Mouse (Mus musculus) midbrain, embryonic 14.5 days (tissue): ENCODE measurements at regions not wholly inside any gene's neighbourhood (a gene's known extent, or its start where the extent isn't known, plus 50 kb on each side); places are given as distances from the start of the nearest gene placed in this dataset.

Source experiments
- ATAC-seq: fragments of 200-750 bp; cut with Nextera tagmentation; 2 replicates; pipeline ENCODE4 v1.8.0; 2017; ENCODE audit warnings: moderate number of reproducible peaks, moderate library complexity; ENCODE audit not compliant: low FRiP score, low TSS enrichment
- DNase-seq: peaks from one replicate; pipeline ENCODE4 v3.0.0-alpha.2; 2015
- H3K27ac ChIP-seq: fragments of 300-500 bp; sonication (generic); replicated peaks from 2 replicates; pipeline ENCODE4 v1.5.1; 2014; ENCODE audit warnings: mild to moderate bottlenecking, low read depth, low read length, moderate library complexity
- H3K27me3 ChIP-seq: fragments of 300-500 bp; sonication (generic); 2 replicates; pipeline ENCODE4 v1.6.1; 2014; ENCODE audit warnings: low read length, control low read depth, mixed read lengths; ENCODE audit not compliant: control insufficient read depth, insufficient read depth
- H3K36me3 ChIP-seq: fragments of 300-500 bp; sonication (generic); 2 replicates; pipeline ENCODE4 v1.6.1; 2014; ENCODE audit warnings: low read length, control low read depth; ENCODE audit not compliant: control insufficient read depth, insufficient read depth
- H3K4me1 ChIP-seq: fragments of 300-500 bp; sonication (generic); 2 replicates; pipeline ENCODE4 v1.6.1; 2014; ENCODE audit warnings: mild to moderate bottlenecking, antibody characterized with exemption, low read length, control low read depth; ENCODE audit not compliant: control insufficient read depth, insufficient read depth
- H3K4me2 ChIP-seq: fragments of 300-500 bp; sonication (generic); 2 replicates; pipeline ENCODE4 v1.6.1; 2014; ENCODE audit warnings: mild to moderate bottlenecking, low read length, moderate library complexity
- H3K4me3 ChIP-seq: fragments of 300-500 bp; sonication (generic); replicated peaks from 2 replicates; pipeline ENCODE4 v1.5.1; 2014; ENCODE audit warnings: low read depth, low read length
- H3K9ac ChIP-seq: fragments of 300-500 bp; sonication (generic); replicated peaks from 2 replicates; pipeline ENCODE4 v1.6.1; 2014; ENCODE audit warnings: mild to moderate bottlenecking, low read length, moderate library complexity
- H3K9me3 ChIP-seq: fragments of 300-500 bp; sonication (generic); 2 replicates; pipeline ENCODE4 v1.6.1; 2016; ENCODE audit warnings: low read length, control low read depth, mixed read lengths; ENCODE audit not compliant: control insufficient read depth
- WGBS: fragments of 180-500 bp; shearing (Covaris S2); extraction: QIAGEN DNeasy Blood & Tissue Kit; methylation state at CpG from one replicate; pipeline ENCODE4 v1.1.7; 2014; 5-methylcytosine and 5-hydroxymethylcytosine counted together

- 79% methylated on average over 5 of the region's 5 CpGs for WGBS
- Histone ChIP-seq H3K27ac (no peak overlapping the region), H3K9me3 (no peaks in the 10 kb centered on the region), H3K36me3 (no peaks in the 10 kb centered on the region), H3K4me3 (no peak overlapping the region), H3K9ac (no peak overlapping the region), H3K4me1 (no peaks in the 10 kb centered on the region), H3K4me2 (no peak overlapping the region), H3K27me3 (no peaks in the 10 kb centered on the region)
- ATAC-seq = no peak
- peak; percentile 78 for DNase-seq
These were observed 75.3 kb upstream of the Map2 start for GRCm38 (mm10) chr1:66099562-66100444.

- Histone ChIP-seq H3K27me3 (no peaks in the 10 kb centered on the region), H3K4me1 (no peaks in the 10 kb centered on the region), H3K4me3 (no peak overlapping the region), H3K9me3 (no peaks in the 10 kb centered on the region), H3K9ac (no peak overlapping the region), H3K27ac (no peak overlapping the region), H3K36me3 (no peaks in the 10 kb centered on the region), H3K4me2 (no peak overlapping the region)
- DNase-seq (no peak), ATAC-seq (no peak)
- WGBS = 38% methylated on average over 2 of the region's 2 CpGs
These were observed 73.7 kb upstream of the Map2 start for GRCm38 (mm10) chr1:66101419-66101818.

- Histone ChIP-seq H3K27me3 (no peaks in the 10 kb centered on the region), H3K36me3 (no peaks in the 10 kb centered on the region), H3K4me1 (no peaks in the 10 kb centered on the region), H3K9me3 (no peaks in the 10 kb centered on the region), H3K27ac (no peak overlapping the region), H3K4me2 (no peak overlapping the region), H3K4me3 (no peak overlapping the region), H3K9ac (no peak overlapping the region)
- no peak; the same call in 1 of the 2 replicates for ATAC-seq
- DNase-seq = peak; percentile 65
- WGBS = 49% methylated on average over 1 of the region's 1 CpGs
These were observed 70.6 kb upstream of the Map2 start for GRCm38 (mm10) chr1:66104493-66104892.

- Histone ChIP-seq H3K27me3 (no peaks in the 10 kb centered on the region), H3K36me3 (no peaks in the 10 kb centered on the region), H3K4me3 (no peak overlapping the region), H3K9me3 (no peaks in the 10 kb centered on the region), H3K4me2 (no peak overlapping the region), H3K9ac (no peak overlapping the region), H3K4me1 (no peaks in the 10 kb centered on the region), H3K27ac (no peak overlapping the region)
- ATAC-seq = no peak
- WGBS = 86% methylated on average over 4 of the region's 5 CpGs
- no peak for DNase-seq
These were observed 69.9 kb upstream of the Map2 start for GRCm38 (mm10) chr1:66105206-66105605.

GRCm38 (mm10) chr1:66108051-66108450 lies 67.0 kb upstream of the Map2 start:
- WGBS = 72% methylated on average over 3 of the region's 3 CpGs
- Histone ChIP-seq H3K4me2 (no peak overlapping the region), H3K9ac (no peak overlapping the region), H3K27ac (no peak overlapping the region), H3K9me3 (no peaks in the 10 kb centered on the region), H3K36me3 (no peaks in the 10 kb centered on the region), H3K4me3 (no peak overlapping the region), H3K4me1 (no peaks in the 10 kb centered on the region), H3K27me3 (no peaks in the 10 kb centered on the region)
- DNase-seq (no peak), ATAC-seq (no peak)

- Histone ChIP-seq H3K4me3 (no peak overlapping the region), H3K4me2 (no peak overlapping the region), H3K36me3 (no peaks in the 10 kb centered on the region), H3K9me3 (no peaks in the 10 kb centered on the region), H3K27ac (no peak overlapping the region), H3K4me1 (no peaks in the 10 kb centered on the region), H3K9ac (no peak overlapping the region), H3K27me3 (no peaks in the 10 kb centered on the region)
- WGBS = 83% methylated on average over 1 of the region's 1 CpGs
- no peak for ATAC-seq
- DNase-seq = no peak
These were observed 61.2 kb upstream of the Map2 start for GRCm38 (mm10) chr1:66113916-66114315.

GRCm38 (mm10) chr1:66115330-66115729 lies 59.7 kb upstream of the Map2 start:
- peak; percentile 68 for DNase-seq
- Histone ChIP-seq H3K4me2 (no peak overlapping the region), H3K27ac (no peak overlapping the region), H3K27me3 (no peaks in the 10 kb centered on the region), H3K36me3 (no peaks in the 10 kb centered on the region), H3K9ac (no peak overlapping the region), H3K4me1 (no peaks in the 10 kb centered on the region), H3K4me3 (no peak overlapping the region), H3K9me3 (no peaks in the 10 kb centered on the region)
- 46% methylated on average over 3 of the region's 3 CpGs for WGBS
- no peak for ATAC-seq
